Mouse (Mus musculus) T-helper 2 cell (primary cell): ENCODE results near the gene Itm2c.

Source experiments
- in situ Hi-C: fragments of 300-600 bp; cut with MboI, MseI; formaldehyde crosslinking; loops from one replicate; pipeline ENCODE4 v1.15.1; 2025; ENCODE audit warnings: high pct_unique_total_duplicates

Itm2c gene

DNA sequence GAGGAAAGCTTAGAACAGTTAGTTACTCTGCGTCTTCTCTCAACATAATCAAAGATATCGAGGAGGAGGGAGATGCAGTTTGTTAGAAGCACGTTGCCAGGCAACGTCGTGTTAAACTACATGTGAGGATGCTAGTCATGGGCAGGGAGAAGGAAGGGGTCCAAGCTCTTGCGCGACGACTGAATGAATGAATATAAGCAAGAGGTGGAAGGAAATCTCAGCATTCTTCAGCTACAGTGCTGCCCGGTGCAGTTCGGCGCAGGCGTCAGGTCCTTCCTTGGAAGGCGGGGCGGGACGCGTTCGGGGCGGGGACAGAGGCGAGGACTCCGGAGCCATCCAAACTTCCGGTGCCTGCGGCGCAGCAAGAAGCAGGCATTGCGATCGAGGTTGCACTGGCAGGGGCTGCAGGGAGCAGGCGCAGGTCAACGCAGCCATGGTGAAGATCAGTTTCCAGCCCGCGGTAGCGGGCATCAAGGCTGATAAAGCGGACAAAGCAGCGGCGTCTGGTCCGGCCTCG is at the start of gene Itm2c:
Gene Itm2c, plus strand, starts transcription at position 51 of the 517 bp plus-strand sequence.
- in situ Hi-C loops = no loop called here

DNA sequence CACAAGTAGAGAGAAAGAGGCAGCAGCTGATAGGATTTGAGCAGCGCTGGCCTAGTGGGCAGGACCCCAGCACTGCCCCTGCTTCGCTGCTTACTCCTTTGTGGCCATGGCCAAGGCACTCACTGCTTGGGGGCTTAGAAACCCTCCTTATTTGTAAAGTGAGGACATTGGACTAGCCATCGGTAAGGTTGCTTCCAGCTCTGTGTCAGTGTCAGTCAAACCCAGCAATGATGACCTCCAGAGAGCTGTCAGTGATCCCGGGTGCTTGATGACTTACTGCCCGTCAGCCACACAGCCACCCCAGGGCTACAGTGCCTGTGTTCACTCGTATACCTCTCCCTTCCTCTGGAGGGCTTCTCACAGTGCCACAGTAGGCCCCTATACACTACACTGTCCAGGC is 49.1 kb upstream of the Itm2c start:
- in situ Hi-C loops = no loop called here

DNA sequence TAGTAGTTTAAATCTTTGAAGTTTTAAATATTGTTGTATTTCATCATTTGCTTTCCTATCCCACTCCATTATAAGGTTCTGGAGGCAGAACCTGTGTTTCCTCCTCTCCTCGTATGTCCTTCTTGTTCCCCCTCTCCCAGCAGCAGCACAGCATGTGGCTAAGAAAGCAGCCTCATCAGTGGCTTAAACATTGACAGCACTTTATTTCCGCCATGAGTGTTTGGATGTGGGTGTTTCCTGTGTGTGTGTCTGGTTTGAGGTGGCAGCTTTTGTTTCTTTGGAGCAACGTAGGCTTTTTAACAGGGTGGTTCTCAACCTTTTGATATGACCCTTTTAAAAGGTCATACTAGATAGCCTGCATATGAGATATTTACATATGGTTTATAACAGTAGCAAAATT is 48.6 kb upstream of the Itm2c start:
- in situ Hi-C loops = no loop called here

DNA sequence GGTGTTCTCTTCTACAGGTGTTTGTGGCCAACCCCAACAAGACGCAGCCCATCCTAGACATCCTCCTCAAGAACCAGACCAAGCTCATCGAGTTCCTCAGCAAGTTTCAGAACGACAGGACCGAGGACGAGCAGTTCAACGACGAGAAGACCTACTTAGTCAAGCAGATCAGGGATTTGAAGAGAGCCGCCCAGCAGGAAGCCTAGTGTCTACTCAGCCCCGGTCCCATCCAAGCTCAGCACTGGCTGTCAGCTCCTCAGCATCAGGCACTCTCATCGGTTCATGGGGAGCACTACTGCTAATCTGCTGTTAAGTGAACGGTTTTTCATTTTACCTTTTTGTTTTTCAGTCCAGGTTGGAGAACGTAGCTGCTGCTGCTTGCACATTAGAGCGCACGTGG is 45.1 kb upstream of the Itm2c start:
- in situ Hi-C loops = no loop called here

DNA sequence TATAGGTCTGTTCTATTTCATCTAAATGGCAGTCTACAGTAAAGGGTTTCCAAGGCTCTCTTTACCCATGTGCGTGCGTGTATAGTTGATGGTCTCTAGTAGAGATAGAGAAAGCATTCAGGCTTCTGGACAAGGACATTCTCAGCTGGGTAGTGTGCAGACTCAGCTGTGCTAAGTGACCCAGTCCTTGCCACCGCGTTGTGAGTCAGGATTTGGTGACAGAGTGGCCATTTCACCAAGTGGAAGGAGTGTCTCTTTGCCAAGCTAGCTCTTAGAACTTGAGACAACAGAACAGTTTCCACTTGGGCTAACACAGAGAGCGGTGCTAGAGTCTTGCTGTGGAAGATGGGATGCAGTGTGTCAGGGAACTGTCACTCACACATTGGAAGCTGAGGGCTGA is 43.2 kb upstream of the Itm2c start:
- in situ Hi-C loops = loop anchor here (5.0 to 10.0 kb wide), 3 partner anchors 71 to 1764 kb away; partner anchors contain the start of gene Spata3

DNA sequence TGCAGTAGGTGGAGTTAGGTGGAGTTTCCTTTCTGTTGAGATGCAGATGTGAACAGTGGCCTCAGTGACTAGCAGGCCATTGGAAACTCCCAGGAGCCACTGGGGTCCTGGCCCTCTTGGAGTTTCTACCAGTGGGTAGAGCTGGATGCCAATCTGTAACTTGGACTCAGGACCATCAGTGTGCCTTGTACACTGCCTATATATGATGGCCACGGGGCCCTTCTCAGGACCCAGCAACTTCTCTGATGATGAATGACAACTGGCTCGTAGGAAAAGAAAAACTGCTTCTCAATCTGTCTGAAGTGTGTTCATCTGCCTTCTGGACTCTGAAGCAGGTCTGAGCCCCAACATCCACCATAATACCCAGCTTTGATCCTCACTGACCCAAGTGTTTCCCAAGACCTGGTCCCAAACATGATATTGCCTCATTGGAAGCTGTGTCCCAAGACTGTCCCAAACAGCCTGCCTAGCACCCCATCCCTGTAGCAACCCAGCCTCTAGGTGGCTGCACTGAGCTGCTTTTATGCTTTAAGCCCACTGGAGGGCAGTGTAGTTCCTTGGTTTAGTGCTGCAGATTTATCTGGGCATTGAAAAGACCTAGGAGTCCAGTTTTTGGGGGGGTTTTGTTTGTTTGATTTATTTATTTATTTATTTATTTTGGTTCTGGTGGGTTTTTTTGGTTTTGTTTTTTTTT is 40.9 kb upstream of the Itm2c start:
- in situ Hi-C loops = loop anchor here (5.0 to 10.0 kb wide), 3 partner anchors 69 to 1762 kb away; partner anchors contain the start of gene Spata3

DNA sequence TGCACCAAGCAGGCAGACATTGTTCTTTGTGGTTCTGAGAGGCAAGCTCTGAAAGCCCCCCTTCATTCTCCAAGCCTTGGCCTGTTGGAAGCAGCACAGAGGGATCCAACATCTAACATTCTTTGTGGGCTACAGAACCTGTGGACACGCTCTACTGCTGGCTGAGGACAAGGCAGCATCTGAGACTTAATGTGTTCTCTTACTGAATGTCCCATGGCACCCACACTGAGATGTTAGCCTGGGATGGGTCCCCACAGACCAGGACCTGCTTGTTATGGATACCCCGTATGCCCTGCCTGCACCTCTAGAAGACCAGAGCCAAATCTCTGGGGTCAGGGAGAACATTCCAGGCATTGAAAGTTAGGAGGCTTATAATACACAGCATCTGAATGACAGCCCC is 40.2 kb upstream of the Itm2c start:
- in situ Hi-C loops = loop anchor here (5.0 to 10.0 kb wide), 3 partner anchors 68 to 1761 kb away; partner anchors contain the start of gene Spata3

DNA sequence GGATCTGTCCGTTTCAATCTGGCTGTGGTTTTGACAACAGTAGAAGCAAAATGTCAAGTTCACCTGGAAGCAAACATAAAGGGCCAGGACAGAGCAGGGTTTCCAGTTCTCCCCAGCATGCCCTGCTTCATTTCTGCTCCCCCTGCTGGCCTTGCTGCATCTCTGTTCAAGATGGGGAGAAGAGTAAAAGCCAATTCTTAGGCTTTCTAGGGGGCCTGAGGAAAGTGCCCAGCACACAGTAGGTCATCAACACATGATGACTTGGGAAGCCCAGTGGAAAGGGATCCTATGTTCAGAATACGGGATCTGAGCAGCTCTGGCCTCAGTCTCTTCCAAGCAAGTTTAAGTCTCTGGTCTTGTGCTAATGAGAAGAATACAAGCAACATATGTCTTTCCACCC is 39.6 kb upstream of the Itm2c start:
- in situ Hi-C loops = loop anchor here (5.0 to 10.0 kb wide), 3 partner anchors 68 to 1760 kb away; partner anchors contain the start of gene Spata3

DNA sequence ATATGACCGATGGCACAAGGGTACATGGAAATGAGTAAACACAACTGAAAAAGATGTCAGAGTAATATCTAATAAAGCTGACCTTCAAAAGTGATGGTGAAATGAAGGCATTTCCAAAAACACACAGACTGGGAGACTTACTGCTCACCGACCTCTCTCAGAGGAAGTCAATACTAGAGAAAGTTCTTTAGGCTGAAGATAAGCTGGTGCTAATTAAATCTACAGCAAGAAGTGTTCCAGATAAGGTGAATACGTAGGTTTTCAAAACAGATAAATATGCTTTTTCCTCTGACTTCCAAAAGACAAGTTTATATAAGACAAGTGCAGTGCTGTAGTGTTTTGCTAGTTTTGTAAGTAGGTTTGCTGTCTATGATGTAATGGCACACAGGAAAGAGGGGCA is 37.8 kb upstream of the Itm2c start:
- in situ Hi-C loops = loop anchor here (10.0 kb wide), 1 partner anchor 1759 kb away; no protein-coding TSS in a partner anchor

DNA sequence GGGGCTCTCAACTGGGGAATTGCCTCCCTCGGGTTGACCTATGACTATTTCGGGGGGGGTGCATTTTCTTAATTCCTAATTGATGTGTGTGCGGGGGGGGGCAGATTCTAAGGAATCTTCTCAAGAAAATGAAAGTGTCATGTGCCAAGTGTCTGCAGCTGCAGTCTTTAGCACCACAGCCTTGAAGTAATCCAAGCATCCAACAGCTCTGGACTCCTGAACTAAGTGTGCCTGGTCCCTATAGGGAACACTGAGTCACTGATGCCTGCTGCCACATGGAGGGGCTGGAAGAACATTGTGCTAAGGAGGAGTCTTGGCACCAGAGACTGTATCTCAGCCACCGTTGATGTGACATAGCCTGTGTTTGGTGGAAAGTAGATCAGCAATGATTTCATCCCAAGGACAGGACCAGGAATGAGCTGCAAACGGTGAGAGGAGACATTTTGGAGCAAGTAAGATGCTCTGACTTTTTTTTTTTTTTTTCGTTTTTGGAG is 36.8 kb upstream of the Itm2c start:
- in situ Hi-C loops = loop anchor here (10.0 kb wide), 1 partner anchor 1757 kb away; no protein-coding TSS in a partner anchor

DNA sequence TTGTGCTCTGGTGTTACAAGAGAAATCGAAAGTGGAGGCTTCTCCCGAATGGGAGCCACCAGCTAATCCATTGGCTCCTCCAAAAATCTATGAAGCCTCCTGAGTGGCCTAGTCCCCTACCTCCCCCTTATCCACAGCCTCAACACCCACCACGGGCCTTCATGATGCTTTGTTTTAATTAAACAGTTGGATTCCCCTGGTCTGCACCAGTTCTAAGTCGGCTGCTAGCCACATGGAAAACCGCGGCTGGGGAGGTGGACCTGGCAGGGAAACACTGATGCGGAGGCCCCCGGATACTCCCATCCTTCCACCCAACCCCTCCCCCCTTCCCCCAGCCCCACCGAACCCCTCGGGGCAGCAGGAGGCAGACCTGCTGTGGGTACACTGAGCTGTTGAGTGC is 29.7 kb upstream of the Itm2c start:
- in situ Hi-C loops = no loop called here

DNA sequence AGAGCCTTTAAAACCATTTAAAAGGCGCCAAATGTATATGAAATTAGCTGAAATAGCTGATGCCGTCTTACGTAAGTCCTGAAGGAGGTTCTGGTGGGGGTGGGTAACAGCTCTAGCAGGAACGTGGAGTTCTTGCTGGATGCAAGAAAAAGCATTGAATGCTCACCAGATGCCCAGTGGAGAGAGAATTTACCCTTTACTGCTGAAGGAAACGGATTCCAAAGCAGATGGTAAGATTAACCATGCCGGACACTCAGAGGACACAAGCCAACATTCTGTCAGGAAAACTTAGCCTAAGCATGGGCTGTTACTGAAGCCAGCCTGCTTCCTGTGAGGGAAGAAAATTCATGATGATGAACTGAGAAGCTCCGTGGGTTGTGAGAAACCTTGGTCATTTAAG is 24.1 kb upstream of the Itm2c start:
- in situ Hi-C loops = no loop called here

DNA sequence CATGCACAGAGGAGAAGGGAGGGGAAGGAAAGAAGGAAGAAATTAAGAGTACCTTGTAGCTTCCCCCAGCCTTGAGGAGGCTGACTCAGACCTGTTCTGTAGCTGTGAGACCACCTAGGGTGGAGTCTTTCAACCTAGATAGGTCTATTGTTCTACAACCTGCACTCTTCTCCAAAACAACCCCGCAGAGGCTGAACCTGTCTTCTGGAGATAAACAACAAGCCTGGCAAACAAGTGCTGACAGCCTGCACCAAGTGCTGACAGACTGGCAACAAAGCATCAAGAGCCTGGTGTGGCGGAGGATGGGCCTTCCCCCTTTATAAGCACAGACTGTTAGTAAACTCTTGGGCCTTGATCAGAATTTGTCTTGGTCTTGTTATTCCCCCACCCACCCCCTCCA is 23.5 kb upstream of the Itm2c start:
- in situ Hi-C loops = no loop called here

DNA sequence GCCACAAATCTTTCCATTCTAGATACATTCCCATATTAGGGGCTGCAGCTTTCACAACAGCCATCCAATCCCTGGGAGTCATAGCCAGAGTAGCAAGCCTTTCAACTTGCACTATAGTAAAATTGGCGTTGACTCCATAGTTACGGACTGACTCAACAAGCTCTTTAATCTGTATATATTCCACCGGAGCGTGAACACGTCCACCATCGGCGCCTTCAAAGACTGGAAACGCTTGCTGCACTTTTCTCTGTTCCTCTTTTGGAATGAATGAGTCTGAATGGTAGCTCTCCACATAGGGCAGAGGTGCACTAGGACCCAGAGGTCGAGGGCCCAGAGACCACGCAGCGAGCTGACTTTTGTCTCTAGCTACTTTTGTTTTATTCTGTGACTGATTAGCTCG is 12.1 kb upstream of the Itm2c start:
- in situ Hi-C loops = no loop called here

DNA sequence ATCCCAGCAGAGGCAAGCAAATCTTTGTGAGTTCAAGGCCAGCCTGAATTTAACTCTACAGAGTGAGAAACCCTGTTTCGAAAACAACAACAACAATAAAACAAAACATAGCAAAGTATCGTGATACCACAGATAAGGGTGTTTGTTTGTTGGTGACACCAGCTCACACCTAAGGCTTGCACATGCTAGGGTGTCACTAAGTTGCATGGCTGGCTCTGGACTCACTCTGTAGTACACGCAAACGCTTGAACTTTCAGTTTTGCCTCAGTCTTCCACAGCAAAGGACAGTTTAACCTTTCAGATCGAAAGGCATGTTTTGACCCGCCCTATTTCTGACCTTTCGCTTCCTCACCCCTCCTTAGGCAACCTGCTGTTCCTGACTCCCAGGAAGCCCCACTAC is 6.9 kb upstream of the Itm2c start:
- in situ Hi-C loops = no loop called here

DNA sequence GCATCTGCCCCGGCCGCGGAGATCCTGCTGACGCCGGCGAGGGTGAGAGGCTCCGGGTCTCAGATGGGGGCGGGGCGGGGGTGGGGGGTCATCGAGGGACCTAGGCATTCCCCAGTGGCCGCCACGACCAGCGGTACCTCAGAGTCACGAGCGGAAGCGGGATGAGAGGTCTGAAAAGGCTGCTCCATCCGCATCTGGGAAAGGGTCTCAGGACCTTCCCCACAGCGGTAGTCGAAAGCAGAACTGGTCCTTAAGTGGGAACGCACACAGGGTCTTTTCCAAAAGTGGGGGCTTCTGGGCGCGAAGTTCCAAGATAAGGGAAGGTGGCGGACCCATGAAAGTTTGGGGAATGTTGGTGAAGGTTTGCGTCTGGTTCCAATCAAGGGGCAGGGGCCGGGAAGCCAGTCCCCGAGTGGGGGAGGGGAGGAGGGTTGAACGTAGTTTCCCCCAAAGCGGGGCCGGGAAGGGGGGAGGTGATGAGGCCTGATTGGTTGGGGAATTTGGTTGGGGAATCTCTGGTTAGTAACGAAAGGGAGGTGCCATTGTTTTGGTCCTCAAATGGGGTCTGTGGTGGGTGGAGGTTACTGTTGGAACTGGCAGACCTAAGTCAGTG is 773 bp downstream of the Itm2c start:
- in situ Hi-C loops = no loop called here

DNA sequence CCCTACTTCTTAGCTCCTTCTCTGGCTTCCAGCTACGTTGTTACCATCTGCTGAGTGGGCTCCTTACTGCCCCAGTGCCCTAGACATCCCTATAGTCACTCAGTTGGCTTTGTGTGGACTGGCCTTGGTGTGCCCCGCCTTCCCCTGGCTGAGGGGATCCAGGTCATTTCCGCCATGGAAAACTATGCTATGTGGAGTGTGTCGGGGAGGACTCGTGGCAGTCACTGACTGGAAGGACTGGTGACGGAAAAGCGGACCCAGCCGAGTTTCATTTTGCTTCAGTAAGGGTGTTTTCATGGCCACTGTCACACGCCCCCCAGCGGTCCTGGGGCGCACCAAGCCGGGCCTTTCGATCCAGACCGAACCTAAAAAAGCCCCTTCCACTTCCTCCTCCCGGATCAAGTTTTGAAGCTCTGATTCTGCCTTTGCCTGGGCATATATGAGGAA is 1.3 kb downstream of the Itm2c start:
- in situ Hi-C loops = no loop called here

DNA sequence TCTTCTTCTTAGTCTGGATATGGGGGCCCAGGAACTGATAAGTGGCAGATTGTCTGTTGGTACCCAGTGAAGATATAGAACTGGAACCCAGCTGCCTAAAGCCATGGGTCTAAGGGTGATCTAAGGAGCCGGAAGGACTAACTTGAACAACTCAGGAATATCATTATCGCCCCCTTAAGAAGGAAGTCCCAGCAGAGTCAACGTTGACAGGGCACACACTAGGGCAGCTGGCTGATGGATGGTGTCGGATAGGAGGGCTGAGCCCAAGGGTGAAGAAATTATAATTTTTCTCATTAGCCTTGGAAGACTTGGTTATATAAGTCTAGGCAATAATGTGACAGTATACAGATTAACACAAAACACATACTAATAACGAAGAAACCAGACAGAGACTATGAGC is 2.0 kb downstream of the Itm2c start:
- in situ Hi-C loops = no loop called here

DNA sequence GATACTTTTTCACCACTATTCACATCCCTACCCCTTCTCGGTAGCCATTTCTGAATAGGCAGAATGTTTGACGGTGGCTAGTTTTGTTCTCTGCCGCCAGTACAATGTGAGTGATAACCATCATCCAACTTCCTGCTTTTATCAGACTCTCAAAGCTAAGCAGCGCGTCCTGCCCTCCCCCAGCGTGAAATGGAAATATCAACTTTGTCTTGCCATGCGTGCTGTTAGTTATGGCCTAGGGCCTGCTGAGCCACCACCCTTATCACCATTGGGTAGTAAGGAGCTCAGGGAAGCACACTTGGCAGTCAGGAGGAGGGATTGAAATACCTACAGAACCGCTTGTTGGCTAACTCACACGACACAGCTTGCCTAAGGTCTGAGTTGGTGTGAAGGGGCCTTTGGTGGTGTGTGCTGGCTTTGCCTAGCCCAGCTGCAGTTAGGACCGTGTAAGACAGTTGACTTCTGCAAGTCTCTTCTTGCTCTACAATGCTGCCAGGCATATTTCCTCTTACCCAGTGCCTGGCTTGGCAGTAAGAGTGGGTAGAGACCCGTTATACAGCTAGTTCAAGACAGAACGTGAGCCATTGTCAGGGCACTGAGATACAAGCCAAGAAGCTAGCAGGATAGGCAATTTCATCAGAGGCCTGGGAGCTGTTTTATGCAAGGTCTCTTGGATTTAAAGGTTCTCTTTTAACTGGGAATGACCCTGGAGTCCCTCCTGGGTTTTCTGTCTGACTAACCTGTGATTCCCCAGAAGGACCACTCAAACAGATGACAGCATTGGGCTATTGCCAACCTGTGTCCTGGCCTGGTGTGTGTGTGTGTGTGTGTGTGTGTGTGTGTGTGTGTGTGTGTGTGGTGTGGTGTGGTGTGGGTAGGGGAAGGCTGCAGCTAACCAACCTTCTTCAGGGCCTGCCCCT is 3.0 kb downstream of the Itm2c start:
- in situ Hi-C loops = no loop called here

DNA sequence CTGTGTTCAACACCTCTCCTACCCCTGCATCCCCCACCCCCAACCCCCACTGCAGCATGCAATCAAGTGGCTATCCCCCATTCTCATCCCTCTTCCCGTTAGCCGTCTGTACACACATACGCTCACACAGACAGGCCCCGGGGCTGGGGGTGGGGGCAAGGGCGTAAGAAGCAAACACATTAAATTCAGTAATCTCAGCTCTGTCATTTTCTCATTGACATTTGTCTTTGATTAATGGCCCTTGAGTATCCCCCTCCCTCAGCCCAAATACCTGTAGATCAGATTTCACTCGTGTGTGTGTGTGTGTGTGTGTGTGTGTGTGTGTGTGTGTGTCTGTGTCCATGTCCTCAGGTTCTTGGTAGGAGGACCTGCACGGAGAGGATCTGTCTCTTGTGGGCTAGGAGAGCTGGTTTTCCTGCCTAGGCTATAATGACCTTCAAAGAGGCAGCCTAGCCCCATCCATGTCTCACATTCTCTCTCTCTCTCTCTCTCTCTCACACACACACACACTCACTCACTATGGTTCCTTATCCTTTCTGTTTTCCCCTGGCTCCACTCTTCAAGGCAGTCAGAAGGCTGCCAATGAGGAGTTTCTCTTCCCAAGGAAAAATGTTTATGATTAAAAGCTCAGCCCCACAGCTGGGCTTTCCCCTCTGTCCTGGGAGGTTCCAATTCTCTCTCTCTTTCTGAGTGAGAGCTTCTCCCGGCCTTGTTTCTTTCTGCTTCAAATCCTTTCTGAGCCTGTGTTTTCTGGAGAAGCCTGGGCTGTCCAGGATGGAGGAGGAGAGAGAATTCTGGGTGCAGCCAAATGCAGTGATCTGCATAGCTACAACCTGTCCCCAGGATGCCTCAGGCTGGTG is 4.0 kb downstream of the Itm2c start:
- in situ Hi-C loops = no loop called here
